Mouse (Mus musculus) heart, adult 2 months (tissue): Measurements from ENCODE around the gene Mfsd12.

ENCODE experiments used
- CTCF ChIP-seq: fragments of 200-600 bp; IDR thresholded peaks from 2 replicates; pipeline ENCODE4 v1.8.1; 2022; ENCODE audit warnings: antibody characterized with exemption, mild to moderate bottlenecking, moderate library complexity
- POLR2A ChIP-seq: fragments of 200-500 bp; IDR thresholded peaks from 2 replicates; pipeline ENCODE4 v1.6.1; 2011; ENCODE audit warnings: mild to moderate bottlenecking, low read depth, low read length, control low read depth; ENCODE audit not compliant: insufficient read depth

DNA sequence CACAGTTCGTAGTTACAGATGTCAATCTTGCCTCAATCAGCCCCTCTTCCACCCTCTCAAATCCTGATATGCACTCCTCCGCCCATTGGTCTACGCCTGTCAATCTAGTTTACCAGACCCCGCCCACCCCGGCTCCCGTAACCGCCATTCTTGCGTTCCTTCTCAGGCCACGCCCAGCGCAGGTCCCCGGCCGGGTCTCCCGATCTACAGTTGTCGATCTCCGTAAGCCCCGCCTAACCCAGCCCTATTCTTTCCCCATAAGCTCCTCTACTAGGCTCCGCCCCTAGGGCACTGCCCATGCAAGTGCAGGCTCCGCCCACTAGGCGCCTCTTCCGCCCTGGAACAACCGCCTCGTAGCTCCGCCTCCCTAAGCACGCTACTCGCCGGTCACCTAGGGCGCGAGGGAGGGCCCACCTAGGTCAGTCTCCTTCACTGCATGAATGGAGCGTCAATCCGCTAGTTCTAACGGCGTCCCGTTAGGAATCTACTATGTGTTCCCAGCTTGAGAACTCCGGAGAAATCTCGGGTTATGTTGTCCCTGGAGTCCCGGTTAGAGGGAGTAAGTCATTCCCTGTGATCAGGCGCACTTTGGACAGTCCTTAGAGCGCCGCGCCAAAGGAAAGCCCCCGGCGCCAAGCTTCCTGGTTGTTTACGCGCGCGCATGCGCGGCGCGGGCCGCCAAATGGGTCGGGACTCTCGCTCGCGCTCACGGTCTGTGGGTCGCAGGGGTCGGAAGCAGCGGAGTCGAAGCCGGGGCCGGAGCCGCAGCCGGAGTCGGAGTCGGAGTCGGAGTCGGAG lies 36.5 kb upstream of the Mfsd12 start, which contains the start of gene Cactin:
- TF ChIP-seq CTCF (peak; percentile 59), POLR2A (peak; percentile 72)
